Mouse (Mus musculus) E14TG2a.4 (cell line): ENCODE measurements around the gene Stat5b.

Experiments
- CTCF ChIP-seq: conservative IDR thresholded peaks from 2 replicates; pipeline ENCODE4 v1.5.1; 2014; ENCODE audit warnings: low read length
- NANOG ChIP-seq: IDR thresholded peaks from 2 replicates; pipeline ENCODE4 v1.6.1; 2014; ENCODE audit warnings: borderline replicate concordance, low read length, mixed read lengths
- POU5F1 ChIP-seq: IDR thresholded peaks from 2 replicates; pipeline ENCODE4 v1.6.1; 2014; ENCODE audit warnings: low read length, borderline replicate concordance

DNA sequence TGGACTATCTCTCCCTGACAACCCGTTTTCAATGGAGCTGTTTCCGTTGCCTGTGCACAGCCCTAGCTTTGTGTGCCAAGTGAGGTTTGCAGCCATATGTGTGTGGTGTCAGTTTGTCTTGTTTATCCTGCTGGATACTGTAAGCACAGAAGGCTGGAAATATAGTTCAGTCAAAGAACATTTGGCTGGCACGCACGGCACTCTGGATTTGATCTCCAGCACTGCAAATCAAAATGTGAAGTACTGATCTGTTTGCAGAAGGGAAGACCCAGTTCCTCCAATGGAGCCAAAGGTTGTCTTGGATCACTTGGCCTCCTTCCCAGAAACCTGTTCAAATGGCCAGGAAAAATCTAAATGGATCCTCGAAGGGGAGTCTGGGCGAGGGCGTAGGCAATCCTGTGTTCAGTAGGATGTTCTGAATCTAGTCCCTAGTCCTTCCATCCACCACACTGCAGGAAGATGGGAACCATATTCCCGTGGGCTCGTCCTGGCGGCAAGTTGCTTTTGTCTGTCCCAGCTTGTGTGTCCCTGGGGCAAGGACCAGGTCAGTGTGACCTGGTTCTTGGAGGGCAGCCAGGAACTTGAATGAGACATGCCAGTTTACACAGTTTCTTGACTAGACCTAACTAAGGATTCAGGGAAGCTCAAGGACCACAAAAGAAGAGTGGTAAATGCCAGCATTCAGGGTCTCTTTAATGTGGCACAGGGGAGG, 19.9 kb upstream of the Stat5b start:
- TF ChIP-seq CTCF (no peak), NANOG (no peak), POU5F1 (no peak)
